Mouse (Mus musculus): ENCODE measurements around the gene Col19a1. TPM values are rescaled to one million over a fixed set of nuclear protein-coding genes. Genes with fewer than 3 reads are reported as not detected.

Gene Col19a1
- polyA plus RNA-seq, 1 experiment from 2014 or later, result 0.56 TPM

DNA sequence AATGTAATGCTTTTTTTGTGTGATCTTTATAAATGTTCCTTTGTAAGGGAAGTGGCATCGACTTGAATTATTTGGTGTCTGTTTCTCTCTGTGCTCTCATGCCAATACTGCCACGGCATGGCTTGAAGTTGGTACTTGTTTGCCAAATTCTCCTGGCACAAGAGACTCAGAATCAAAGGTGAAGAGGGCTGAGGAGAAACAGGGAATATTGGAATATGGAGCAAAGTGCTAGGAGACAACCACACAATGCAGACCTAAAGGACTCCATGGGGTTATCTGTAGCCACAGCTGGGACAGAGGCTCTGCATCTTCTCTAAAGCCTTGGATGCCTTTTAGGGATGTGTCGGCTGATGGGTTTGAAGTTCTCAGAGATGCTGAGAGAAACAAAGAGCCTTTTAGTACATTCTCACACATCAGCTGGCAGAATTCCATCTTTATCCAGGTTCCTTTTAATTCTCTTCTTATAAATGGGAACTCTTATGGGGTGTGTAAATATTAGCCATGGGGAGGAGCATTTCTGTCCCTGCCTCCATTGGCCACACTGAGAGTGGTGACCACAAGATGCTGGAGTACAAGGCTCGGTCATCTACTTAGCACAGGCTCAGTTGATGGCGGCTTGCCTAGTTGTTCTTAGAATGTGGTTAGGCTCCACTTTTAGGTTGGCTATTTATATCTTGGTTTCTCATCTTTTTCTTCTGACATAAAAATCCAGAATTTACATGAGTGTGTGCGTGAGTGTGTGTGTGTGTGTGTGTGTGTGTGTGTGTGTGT lies 360.1 kb downstream of the Col19a1 start:
- no peak overlapping the region for H3K4me3 ChIP-seq
- no peak for DNase-seq (ENCODE audit: low spot score)
- no peaks in the 10 kb centered on the region for H3K27me3 ChIP-seq (ENCODE audit: low read depth, poor library complexity, severe bottlenecking)
- peaks cover 32% of the 10 kb centered on the region for H3K36me3 ChIP-seq
- WGBS, result 92% methylated on average over 6 of the region's 6 CpGs
- H3K27ac ChIP-seq, result peak overlapping the region; percentile 31; the same call in 1 of the 2 replicates
- peaks cover 26% of the 10 kb centered on the region for H3K4me1 ChIP-seq
- no peaks in the 10 kb centered on the region for H3K9me3 ChIP-seq (replicated peaks)

DNA sequence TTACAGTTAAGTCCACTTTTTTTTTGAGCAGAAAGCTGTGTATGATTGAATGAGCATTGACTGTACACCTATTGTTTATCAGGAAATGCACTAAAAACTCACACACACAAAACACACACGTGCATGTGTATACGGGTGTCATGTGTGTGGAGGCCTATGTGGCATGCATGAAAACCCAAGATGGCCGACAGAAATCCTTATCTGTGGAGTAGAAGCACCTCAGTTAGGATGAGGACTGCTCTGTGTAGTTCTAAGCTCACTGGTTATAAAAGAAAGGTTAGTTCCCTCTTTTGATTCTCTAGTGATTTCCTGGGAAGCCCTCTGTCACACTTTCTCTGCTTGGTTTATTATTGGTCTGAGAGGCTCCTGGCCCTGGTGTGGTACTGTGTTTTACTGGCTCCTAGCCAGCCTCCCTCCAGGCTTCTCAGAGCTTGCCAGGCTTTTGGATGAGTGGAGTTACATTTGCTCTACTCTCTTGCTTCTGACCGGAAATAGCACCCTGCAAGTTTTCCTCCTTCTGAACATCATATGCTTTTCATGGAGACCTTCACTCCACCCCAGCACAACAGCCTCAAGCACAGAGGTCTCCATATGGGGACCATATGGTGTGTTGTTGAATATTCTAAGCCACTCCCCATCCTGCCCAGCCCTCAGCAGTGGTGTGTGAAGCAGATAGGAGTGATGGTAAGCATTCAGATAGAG lies 361.3 kb downstream of the Col19a1 start:
- H3K4me3 ChIP-seq, result no peak overlapping the region
- WGBS, result 71% methylated on average over 4 of the region's 4 CpGs
- DNase-seq (ENCODE audit: low spot score), result peak; percentile 46
- H3K36me3 ChIP-seq, result peaks cover 42% of the 10 kb centered on the region
- no peaks in the 10 kb centered on the region for H3K27me3 ChIP-seq (ENCODE audit: low read depth, poor library complexity, severe bottlenecking)
- H3K27ac ChIP-seq, result peak overlapping the region; percentile 74
- peaks cover 26% of the 10 kb centered on the region for H3K4me1 ChIP-seq
- no peaks in the 10 kb centered on the region for H3K9me3 ChIP-seq (replicated peaks)

DNA sequence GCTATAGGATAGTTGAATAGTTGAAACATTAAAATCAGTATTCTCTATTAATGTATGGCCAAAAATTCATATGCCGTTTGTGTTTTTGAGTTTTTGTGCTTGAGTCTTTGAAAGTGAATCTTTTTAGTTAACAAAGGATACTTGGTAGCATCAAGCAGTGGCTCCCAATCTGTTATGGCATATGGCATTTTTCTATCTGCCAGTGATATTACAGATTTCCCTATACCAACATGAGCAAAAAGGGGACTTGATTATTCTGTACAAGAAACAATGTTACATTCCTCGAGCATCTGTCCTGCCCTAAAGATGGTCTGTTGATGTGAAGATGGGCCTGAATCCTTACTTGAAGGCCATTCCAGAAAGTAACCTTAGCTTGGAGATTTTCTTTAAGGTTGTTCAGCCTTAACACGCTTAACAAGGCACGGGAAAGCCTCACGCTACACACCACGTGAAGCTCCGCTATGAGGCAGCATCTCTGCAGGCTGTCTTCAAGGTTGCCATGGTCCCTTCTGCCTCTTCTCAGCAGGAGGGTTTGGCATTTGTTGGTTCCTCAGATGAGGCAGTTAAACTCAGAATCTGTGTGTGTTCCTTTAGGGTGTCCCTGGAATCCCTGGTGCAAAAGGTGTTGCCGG lies 364.2 kb downstream of the Col19a1 start:
- Histone ChIP-seq H3K9me3 (replicated peaks) (no peaks in the 10 kb centered on the region), H3K27me3 (ENCODE audit: low read depth, poor library complexity, severe bottlenecking) (no peaks in the 10 kb centered on the region), H3K27ac (no peak overlapping the region), H3K36me3 (peaks cover 47% of the 10 kb centered on the region), H3K4me3 (no peak overlapping the region), H3K4me1 (peaks cover 23% of the 10 kb centered on the region)
- no peak for DNase-seq (ENCODE audit: low spot score)
- WGBS, result 91% methylated on average over 8 of the region's 8 CpGs

DNA sequence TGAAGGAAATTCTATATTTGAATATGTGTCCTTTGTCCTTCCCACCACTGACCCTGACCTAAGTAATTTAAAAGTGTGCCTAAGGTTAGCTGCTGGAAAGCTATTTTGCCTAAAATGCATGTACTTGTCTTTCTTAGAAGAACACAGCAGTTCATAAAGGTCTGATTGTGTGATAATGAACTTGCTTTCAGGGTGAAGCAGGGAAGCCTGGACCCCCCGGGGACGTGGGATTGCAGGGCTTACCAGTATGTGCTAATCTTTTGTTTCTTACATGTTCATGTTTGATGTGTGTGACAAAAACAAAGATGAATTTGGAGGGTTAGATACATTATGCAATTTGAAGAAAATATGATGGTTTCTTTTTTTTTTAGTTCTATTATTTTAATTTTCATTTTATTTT lies 365.0 kb downstream of the Col19a1 start:
- Histone ChIP-seq H3K4me3 (no peak overlapping the region), H3K27ac (no peak overlapping the region), H3K4me1 (peaks cover 23% of the 10 kb centered on the region), H3K36me3 (peaks cover 44% of the 10 kb centered on the region), H3K9me3 (replicated peaks) (no peaks in the 10 kb centered on the region), H3K27me3 (ENCODE audit: low read depth, poor library complexity, severe bottlenecking) (no peaks in the 10 kb centered on the region)
- DNase-seq (ENCODE audit: low spot score), result no peak
- 89% methylated on average over 2 of the region's 2 CpGs for WGBS

DNA sequence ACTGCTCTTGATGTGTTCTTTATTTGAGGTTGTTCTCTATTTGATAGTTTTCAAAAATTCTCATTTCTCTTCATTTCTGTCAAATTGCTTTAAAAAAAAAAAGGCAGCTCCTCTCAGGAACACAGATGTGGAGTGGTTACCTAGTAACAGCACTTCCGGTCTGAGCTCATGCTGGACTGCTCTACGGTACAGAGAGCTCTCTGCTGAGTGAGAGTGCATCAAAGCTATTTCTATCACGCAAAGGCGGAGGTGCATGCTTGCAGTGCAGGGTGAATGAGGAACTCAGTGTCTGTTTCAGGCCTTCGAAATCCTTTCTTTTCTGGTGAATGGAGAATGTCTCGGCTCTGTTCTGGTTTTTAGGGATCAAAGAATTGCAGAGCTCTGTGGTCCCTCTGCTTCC lies 368.2 kb downstream of the Col19a1 start:
- H3K27me3 ChIP-seq (ENCODE audit: low read depth, poor library complexity, severe bottlenecking), result no peaks in the 10 kb centered on the region
- no peaks in the 10 kb centered on the region for H3K9me3 ChIP-seq (replicated peaks)
- 65% methylated on average over 6 of the region's 6 CpGs for WGBS
- H3K27ac ChIP-seq, result no peak overlapping the region
- no peak for DNase-seq (ENCODE audit: low spot score)
- H3K4me1 ChIP-seq, result peaks cover 5% of the 10 kb centered on the region; the same call in 1 of the 2 replicates
- peaks cover 33% of the 10 kb centered on the region for H3K36me3 ChIP-seq
- no peak overlapping the region for H3K4me3 ChIP-seq

Other genes starting within 250 kb of the Col19a1 start
- 16.3 and 18.3 TPM in 2 replicates for gene Lmbrd1, start 91.2 kb upstream of the Col19a1 start, polyA plus RNA-seq (2016; fragmentation: Nextera tagmentation; extraction: Ambion mirVana)